Mouse (Mus musculus) forebrain, embryonic 11.5 days (tissue): ENCODE data around the gene Bglap2. TPM values are rescaled to one million over a fixed set of nuclear protein-coding genes. Genes with fewer than 3 reads are reported as not detected.

Experiments used
- ATAC-seq: fragments of 200-750 bp; cut with Nextera tagmentation; replicated peaks from 2 replicates; pipeline ENCODE4 v1.8.0; 2017; ENCODE audit warnings: moderate TSS enrichment; ENCODE audit not compliant: low FRiP score
- DNase-seq: peaks from one replicate; pipeline ENCODE4 v3.0.0-alpha.2; 2017; ENCODE audit warnings: low spot score
- H3K27ac ChIP-seq: fragments of 300-500 bp; sonication (generic); 2 replicates; pipeline ENCODE4 v1.5.1; 2014; ENCODE audit warnings: low read depth, low read length
- H3K27me3 ChIP-seq: fragments of 300-500 bp; sonication (generic); 2 replicates; pipeline ENCODE4 v1.6.1; 2014; ENCODE audit warnings: mild to moderate bottlenecking, low read length, mixed read lengths; ENCODE audit not compliant: control insufficient read depth, insufficient read depth
- H3K36me3 ChIP-seq: fragments of 300-500 bp; sonication (generic); 2 replicates; pipeline ENCODE4 v1.6.1; 2014; ENCODE audit warnings: mild to moderate bottlenecking, low read length, moderate library complexity, mixed read lengths; ENCODE audit not compliant: control insufficient read depth, insufficient read depth
- H3K4me1 ChIP-seq: fragments of 300-500 bp; sonication (generic); replicated peaks from 2 replicates; pipeline ENCODE4 v1.6.1; 2014; ENCODE audit warnings: low read length, mixed read lengths; ENCODE audit not compliant: control insufficient read depth, insufficient read depth
- H3K4me2 ChIP-seq: fragments of 300-500 bp; sonication (generic); 2 replicates; pipeline ENCODE4 v1.6.1; 2014; ENCODE audit warnings: low read depth, mild to moderate bottlenecking, low read length, moderate library complexity, mixed read lengths; ENCODE audit not compliant: severe bottlenecking
- H3K4me3 ChIP-seq: fragments of 300-500 bp; sonication (generic); 2 replicates; pipeline ENCODE4 v1.5.1; 2014; ENCODE audit warnings: low read depth, low read length
- H3K9ac ChIP-seq: fragments of 300-500 bp; sonication (generic); 2 replicates; pipeline ENCODE4 v1.6.1; 2014; ENCODE audit warnings: low read length
- H3K9me3 ChIP-seq: fragments of 300-500 bp; sonication (generic); 2 replicates; pipeline ENCODE4 v1.6.1; 2016; ENCODE audit warnings: low read length, mixed read lengths; ENCODE audit not compliant: control insufficient read depth
- WGBS: fragments of 180-500 bp; shearing (Covaris S2); extraction: QIAGEN DNeasy Blood & Tissue Kit; methylation state at CpG from one replicate; pipeline ENCODE4 v1.1.7; 2014; 5-methylcytosine and 5-hydroxymethylcytosine counted together
- polyA plus RNA-seq: library from polyadenylated mRNA; unstranded; fragments of >200 nt; fragmentation: Nextera tagmentation; extraction: Ambion mirVana; gene quantifications from 2 replicates; pipeline ENCODE4 v1.2.1, GENCODE M21; 2014

Gene Bglap2
- polyA plus RNA-seq, 1 experiment from 2014 or later: not detected

DNA sequence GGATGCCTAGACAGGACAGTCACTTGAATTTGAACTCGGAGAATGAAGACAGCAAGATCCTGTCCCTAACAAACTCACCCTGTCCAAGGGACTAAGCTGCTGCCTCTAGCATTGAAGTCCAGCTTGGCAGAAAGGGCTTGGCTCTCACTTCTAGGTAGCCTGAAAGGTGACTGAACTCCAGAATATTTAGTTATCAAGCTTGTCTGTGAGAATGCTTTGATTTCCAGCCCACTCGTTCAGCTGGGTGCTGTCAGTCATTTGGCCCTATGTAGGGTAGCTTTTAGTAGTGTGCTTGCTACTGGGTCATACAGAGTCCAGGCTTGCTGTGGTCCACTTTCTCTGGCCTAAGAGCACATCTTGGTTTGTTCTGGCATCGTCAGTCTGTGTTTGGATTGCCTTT lies 39.5 kb downstream of the Bglap2 start:
- H3K9ac ChIP-seq: no peak overlapping the region
- H3K27ac ChIP-seq: no peak overlapping the region
- DNase-seq (no peak), ATAC-seq (no peak)
- 83% methylated on average over 3 of the region's 3 CpGs for WGBS
- peaks cover 6% of the 10 kb centered on the region; the same call in 1 of the 2 replicates for H3K36me3 ChIP-seq
- H3K9me3 ChIP-seq: no peaks in the 10 kb centered on the region
- H3K4me3 ChIP-seq: no peak overlapping the region
- H3K4me2 ChIP-seq: no peak overlapping the region
- no peaks in the 10 kb centered on the region for H3K27me3 ChIP-seq
- no peaks in the 10 kb centered on the region; the same call in 1 of the 2 replicates for H3K4me1 ChIP-seq

DNA sequence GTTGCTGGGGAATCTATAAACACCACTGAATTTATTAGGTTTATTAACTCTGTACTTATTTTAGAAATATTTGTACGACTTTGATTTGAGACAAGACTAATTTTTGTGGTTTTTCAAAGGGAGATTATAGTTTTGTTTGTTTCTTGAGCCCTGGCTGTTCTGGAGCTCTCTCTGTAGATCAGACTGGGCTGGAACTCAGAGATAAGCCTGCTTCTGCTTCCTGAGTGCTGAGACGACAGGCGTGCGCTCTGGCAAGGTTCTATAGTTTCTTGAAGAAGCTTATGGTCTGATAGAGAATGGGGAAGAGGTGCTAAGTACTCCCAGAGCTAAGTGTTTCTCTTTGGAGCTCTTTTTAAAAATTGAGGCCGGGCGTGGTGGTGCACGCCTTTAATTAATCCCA lies 40.2 kb downstream of the Bglap2 start:
- Histone ChIP-seq H3K27me3 (no peaks in the 10 kb centered on the region), H3K9ac (no peak overlapping the region), H3K27ac (no peak overlapping the region), H3K4me2 (no peak overlapping the region), H3K9me3 (no peaks in the 10 kb centered on the region), H3K4me3 (no peak overlapping the region), H3K36me3 (peaks cover 6% of the 10 kb centered on the region; the same call in 1 of the 2 replicates), H3K4me1 (no peaks in the 10 kb centered on the region; the same call in 1 of the 2 replicates)
- no peak for ATAC-seq
- DNase-seq: peak; percentile 39
- WGBS: 90% methylated on average over 7 of the region's 7 CpGs

DNA sequence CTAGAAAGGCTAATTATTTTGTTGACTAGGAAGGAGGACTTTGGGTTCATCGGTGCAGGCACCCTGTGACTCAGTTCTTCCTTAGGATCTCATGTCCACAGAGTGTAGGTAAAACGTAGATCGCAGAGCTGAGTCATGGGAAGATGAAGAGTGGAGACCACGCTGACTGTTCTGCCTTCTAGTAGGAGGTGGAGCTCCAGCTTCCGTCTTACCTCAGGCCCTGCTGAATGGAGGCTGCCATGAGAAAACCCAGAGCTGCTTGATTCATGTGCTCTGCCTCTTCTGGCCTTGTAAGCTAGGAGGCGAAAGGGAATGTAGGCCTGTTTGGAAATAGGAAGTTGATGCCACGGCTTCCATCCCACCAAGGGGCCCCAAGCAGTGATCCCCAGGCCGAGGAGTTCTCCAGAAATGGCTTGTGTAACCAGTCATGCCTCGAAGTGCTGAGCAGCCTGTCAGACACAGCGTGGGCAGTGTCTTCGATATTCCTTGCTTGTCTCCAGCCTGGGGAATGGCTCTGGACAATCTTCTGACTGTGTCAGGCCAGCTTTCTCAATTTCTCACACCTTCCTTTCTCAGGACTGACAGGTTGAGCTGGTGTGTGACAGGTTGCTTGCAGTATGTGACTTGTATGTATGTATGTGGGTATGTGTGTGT lies 41.0 kb downstream of the Bglap2 start:
- ATAC-seq (no peak), DNase-seq (peak; percentile 47)
- no peaks in the 10 kb centered on the region; the same call in 1 of the 2 replicates for H3K4me1 ChIP-seq
- no peaks in the 10 kb centered on the region; the same call in 1 of the 2 replicates for H3K36me3 ChIP-seq
- H3K4me3 ChIP-seq: 0 out of 2 replicates have a peak overlapping the region, but pooled peaks have one; percentile 6
- no peak overlapping the region for H3K9ac ChIP-seq
- no peak overlapping the region for H3K27ac ChIP-seq
- peak overlapping the region; percentile 58; the same call in 1 of the 2 replicates for H3K4me2 ChIP-seq
- no peaks in the 10 kb centered on the region for H3K9me3 ChIP-seq
- H3K27me3 ChIP-seq: no peaks in the 10 kb centered on the region
- 93% methylated on average over 11 of the region's 11 CpGs for WGBS

DNA sequence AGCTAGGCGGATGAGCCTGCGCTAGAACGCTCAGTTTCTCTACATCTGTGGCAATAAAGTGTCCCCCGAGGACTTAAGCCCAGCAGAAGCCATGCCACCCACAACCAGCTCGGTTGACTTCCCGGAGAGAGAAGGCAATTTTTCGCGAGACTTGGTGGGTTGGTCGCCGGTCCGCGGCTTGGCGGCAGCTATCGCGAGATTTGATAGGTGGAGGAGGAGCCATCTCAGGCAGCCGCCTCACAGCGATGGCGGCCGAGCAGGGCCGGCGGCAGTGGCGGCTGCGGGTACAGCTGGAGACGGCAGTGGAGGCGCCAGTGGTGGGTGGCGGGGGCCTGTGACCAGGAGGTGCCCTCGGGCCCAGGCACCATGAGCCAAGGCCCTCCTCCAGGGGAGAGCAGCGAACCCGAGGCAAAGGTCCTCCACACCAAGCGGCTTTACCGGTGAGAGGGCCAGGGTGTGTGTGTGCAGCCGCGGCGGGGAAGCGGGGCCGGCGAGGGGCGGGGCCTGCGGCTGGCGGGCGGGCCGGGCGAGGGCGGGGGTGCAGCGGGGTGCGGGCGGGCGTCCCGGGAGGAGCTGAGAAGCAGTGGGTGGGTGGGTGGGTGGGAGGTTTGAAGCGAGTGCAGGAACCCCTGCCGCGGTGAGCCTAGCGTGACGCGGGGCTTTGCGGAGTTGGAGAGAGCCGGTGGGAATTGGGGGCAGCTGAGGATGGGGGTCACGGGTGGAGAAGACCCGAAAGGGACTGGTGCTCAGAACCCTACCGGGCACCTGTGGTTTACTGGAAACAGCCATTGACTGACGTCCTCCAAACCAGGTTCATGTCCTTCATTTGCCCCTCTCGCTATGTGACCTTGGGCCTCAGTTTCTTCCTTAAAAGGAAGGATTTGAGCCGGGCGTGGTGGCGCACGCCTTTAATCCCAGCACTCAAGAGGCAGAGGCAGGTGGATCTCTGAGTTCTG lies 42.2 kb downstream of the Bglap2 start, which contains the start of the genes Tmem79 and Smg5:
Gene Tmem79 (minus strand): TSS at position 91 of the 956 bp plus-strand sequence.
Gene Smg5 (plus strand): TSS at position 203 of the 956 bp plus-strand sequence.
- Histone ChIP-seq H3K4me1 (no peaks in the 10 kb centered on the region; the same call in 1 of the 2 replicates), H3K4me2 (peak within 1 kb of the TSS; percentile 58), H3K9ac (peak within 1 kb of the TSS; percentile 96), H3K27me3 (no peaks in the 10 kb centered on the region), H3K4me3 (peak within 1 kb of the TSS; percentile 87), H3K36me3 (no peaks in the 10 kb centered on the region), H3K27ac (peak within 1 kb of the TSS; percentile 88), H3K9me3 (no peaks in the 10 kb centered on the region)
- WGBS: 3% methylated on average over 60 of the region's 66 CpGs
- ATAC-seq (peak; percentile 93), DNase-seq (peak; percentile 97)

DNA sequence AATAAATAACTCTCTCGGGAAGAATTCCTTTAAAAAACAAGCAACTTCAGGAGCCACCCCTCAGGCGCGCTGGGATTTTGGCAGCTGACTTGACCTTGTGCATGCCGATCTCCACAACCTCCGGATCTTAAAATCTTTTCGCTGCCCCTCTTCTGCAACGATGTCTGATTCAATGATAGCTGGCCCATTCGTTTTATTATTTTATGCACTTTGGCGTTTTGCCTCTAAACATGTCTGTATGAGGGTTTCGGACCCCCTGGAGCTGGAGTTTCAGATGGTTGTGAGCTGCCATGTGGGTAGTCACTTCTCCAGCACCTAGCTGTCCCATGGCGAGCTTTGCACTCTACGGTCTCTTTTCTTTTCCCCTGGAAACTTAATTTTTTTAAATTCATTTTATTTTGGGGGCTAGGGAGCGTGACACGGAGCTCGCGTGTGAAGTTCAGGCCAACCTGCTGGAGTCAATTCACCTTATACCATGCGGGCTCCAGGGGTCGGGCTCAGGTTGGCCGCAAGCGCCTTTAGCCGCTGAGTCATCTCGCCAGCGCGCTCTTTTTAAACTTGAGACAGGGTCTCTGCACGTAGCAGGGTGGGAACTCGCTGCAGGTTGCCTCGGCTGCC lies 43.0 kb downstream of the Bglap2 start:
- H3K27ac ChIP-seq: peak overlapping the region; percentile 88
- no peaks in the 10 kb centered on the region for H3K9me3 ChIP-seq
- H3K27me3 ChIP-seq: no peaks in the 10 kb centered on the region
- H3K9ac ChIP-seq: peak overlapping the region; percentile 96
- H3K4me2 ChIP-seq: peak overlapping the region; percentile 58
- no peaks in the 10 kb centered on the region; the same call in 1 of the 2 replicates for H3K4me1 ChIP-seq
- ATAC-seq (peak; percentile 47), DNase-seq (no peak)
- peak overlapping the region; percentile 87 for H3K4me3 ChIP-seq
- WGBS: 1% methylated on average over 27 of the region's 27 CpGs
- no peaks in the 10 kb centered on the region for H3K36me3 ChIP-seq

GRCm38 (mm10) chr3:88334902-88335435 lies 43.5 kb downstream of the Bglap2 start:
- no peak for ATAC-seq
- Histone ChIP-seq H3K36me3 (no peaks in the 10 kb centered on the region), H3K4me1 (no peaks in the 10 kb centered on the region; the same call in 1 of the 2 replicates), H3K27me3 (no peaks in the 10 kb centered on the region), H3K9ac (peak overlapping the region; percentile 96), H3K4me3 (peak overlapping the region; percentile 87), H3K4me2 (peak overlapping the region; percentile 58), H3K27ac (no peak overlapping the region), H3K9me3 (no peaks in the 10 kb centered on the region)
- 46% methylated on average over 3 of the region's 3 CpGs for WGBS
- no peak for DNase-seq

- no peak for ATAC-seq
- Histone ChIP-seq H3K4me3 (no peak overlapping the region), H3K4me2 (no peak overlapping the region), H3K4me1 (no peaks in the 10 kb centered on the region; the same call in 1 of the 2 replicates), H3K9ac (no peak overlapping the region), H3K36me3 (no peaks in the 10 kb centered on the region), H3K27ac (no peak overlapping the region), H3K9me3 (no peaks in the 10 kb centered on the region), H3K27me3 (no peaks in the 10 kb centered on the region)
- DNase-seq: no peak
- 60% methylated on average over 12 of the region's 12 CpGs for WGBS
Measured at GRCm38 (mm10) chr3:88334029-88334658, 44.4 kb downstream of the Bglap2 start.
